Mouse (Mus musculus): ENCODE measurements around the gene Cdk15.

The Cdk15 gene

DNA sequence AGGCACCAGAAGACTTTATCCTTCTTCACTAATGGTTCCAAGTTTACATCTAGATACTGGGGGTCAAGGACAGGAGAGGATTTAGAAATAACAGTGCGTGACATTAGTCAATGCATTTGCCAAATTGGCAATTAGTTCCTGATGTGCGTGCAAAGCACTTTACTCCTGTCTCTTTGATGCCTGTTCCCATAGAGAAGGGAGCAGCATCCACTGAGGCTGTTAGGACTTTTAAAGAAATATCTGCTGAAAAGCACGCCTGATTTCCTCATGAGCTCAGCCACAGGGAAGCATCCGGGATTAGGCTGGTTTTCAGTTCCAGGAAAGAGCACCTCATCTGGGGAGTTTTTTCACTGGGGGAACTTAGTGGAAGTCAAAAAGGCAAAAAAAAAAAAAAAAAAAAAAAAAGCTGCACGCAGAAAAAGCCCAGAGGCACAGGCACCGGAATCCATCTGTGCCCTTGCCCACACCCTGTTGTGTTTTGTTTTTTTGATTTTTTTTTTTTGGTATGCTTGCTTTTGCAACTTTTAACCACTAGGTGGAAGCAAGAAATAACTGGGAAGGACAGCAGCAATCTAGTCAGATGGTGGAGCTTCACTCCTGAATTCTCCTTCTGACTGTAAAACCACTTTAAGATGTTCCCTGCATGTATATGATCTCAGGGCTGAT lies 59.8 kb downstream of the Cdk15 start:
- in situ Hi-C loops (cut with MboI; ENCODE audit: low pct_unique_long_range_greater_than_20kb in 1 of 2, low sequenced_read_pairs in 2 of 2, unreplicated experiment in 1 of 2) = loop anchor here in 1 of 2 experiments (25.0 kb wide), 1 partner anchor 271 kb away; no protein-coding TSS in a partner anchor

GRCm38 (mm10) chr1:59317397-59317796 lies 60.7 kb downstream of the Cdk15 start:
- in situ Hi-C loops (cut with MboI; ENCODE audit: low pct_unique_long_range_greater_than_20kb in 1 of 2, low sequenced_read_pairs in 2 of 2, unreplicated experiment in 1 of 2) = loop anchor here in 1 of 2 experiments (25.0 kb wide), 1 partner anchor 270 kb away; no protein-coding TSS in a partner anchor

DNA sequence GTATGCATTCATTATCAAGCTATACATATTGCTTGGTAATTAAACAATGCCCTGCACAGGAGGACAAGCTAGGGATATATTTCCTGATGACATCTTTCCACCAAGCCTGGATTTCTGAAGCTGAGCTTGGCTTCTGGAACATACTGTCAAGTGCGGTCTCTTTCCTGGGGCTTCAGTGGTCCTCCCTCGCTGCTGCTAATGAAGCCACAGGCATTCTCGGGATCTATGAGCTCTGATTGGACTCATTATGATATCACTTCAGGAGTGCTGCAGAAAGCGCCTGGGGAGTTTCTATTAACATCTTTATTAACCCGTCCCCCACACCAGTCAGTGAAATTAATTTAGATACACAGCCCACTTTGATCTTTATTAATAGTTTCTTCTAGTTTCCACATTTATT lies 62.2 kb downstream of the Cdk15 start:
- in situ Hi-C loops (cut with MboI; ENCODE audit: low pct_unique_long_range_greater_than_20kb in 1 of 2, low sequenced_read_pairs in 2 of 2, unreplicated experiment in 1 of 2) = loop anchor here in 1 of 2 experiments (25.0 kb wide), 1 partner anchor 268 kb away; no protein-coding TSS in a partner anchor

DNA sequence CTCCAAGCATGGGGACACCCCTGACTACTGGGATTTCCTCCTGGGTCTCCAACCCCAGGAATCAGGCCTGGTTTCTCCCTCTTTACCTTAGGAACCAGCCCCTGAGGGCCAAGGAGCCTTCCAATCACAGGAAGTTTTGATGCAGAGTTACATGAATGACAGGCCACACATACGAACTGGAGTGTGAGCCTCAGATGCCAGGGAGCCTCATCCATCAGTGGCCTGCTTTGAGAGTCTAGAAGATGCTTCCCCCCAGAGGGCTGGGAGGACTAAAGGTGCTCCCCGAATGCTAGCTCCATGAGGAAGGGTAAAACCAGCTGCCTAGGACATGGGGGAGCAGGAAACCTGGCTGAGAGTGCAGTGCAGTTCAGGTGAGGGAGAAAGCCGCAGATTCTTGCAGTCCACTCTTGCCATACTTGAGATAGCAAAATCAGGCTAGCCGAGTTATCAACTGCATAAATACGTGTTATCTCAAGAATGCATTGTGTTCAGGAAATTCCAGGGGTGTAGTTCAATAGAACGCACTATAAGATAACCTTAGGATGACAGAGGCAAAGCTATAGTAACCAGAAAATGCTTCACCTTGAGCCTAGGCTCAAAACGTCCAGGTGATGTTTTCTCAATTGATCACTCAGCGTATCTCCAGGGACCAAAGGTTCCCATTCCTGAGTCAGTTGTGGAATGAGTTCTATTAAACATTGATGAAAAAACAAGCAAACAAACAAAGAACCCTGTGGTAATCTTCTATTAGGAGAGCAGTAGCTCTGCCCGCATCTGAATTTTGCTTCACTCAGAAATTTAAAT lies 64.6 kb downstream of the Cdk15 start:
- in situ Hi-C loops (cut with MboI; ENCODE audit: low pct_unique_long_range_greater_than_20kb in 1 of 2, low sequenced_read_pairs in 2 of 2, unreplicated experiment in 1 of 2) = loop anchor here in 1 of 2 experiments (25.0 kb wide), 1 partner anchor 266 kb away; no protein-coding TSS in a partner anchor

DNA sequence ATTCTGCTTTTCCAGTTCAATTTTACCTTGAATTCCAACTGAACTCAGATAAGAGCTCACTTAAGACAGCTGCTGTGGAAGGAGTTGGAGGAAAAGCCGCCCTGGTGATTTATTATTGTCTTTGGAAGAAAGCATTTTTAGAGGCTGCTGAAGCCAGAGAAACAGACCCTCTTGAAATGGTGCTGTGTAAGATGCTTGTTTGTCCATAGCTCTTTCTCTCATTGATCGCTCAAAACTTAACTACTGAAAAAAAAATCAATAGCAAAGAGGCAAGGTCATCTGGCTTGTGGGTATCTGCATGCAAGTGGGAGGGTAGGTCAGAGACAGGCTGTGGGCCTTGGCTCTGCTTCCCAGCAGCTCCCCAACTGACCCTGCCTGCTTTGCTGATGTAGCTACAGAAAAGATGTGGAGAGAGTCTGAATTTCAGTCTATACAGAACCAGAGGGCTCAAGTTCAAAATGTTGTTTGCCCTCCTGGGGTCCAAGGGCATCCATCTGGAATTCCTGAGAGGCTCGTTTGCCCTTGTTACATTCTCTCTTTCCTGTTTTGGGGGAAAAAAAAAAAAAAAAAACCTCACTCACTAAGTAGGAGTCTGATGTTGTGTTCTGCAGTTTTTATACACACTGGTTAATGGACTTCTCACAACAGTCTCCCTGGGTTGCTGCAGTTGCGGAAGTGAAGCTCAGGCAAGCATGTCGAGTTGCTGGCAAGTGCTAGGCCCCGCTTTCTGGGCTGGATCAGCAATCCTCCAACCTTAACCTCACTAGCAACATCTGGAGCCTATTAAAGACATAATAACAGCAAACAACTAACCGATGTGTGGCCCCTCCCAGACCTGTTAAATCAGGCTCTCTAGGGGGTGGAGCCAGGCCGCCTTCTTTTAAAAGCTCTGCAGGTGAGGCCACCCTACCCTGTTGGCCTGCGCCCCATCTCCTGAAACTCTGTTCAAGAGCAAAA lies 65.5 kb downstream of the Cdk15 start:
- in situ Hi-C loops (cut with MboI; ENCODE audit: low pct_unique_long_range_greater_than_20kb in 1 of 2, low sequenced_read_pairs in 2 of 2, unreplicated experiment in 1 of 2) = loop anchor here in 1 of 2 experiments (25.0 kb wide), 1 partner anchor 265 kb away; no protein-coding TSS in a partner anchor

- in situ Hi-C loops (cut with MboI; ENCODE audit: low pct_unique_long_range_greater_than_20kb in 1 of 2, low sequenced_read_pairs in 2 of 2, unreplicated experiment in 1 of 2) = no loop called here
Observed at GRCm38 (mm10) chr1:59326854-59327395, 70.2 kb downstream of the Cdk15 start.

DNA sequence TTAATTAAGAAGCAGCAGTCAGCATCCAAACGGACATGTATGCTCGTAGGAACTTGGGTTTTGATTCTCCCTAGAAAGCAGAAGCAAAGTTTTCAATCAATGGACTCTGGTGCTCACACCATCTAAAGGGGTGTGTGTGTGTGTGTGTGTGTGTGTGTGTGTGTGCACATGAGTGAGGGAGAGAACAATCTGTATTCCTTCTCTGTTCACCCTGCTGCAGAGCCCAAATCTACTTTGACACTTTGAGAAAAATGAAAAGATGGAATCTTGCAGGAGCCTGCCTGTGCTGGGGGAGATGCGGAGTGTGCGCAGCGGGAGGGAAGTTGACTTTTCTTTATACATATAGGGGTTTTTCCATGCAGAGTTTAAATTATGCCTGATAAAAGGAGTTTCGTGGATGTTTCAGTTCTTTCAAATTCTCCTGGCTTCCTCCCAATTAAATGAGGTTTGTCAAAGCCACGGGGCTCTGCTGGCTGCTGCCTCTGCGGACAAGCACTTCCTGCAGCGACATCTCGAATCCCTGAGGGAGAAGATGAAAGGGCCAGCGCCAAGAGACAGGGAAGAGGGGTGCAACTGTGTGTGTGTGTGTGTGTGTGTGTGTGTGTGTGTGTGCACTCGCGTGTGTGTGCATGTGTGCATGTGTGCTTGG lies 76.2 kb downstream of the Cdk15 start:
- in situ Hi-C loops (cut with MboI; ENCODE audit: low pct_unique_long_range_greater_than_20kb in 1 of 2, low sequenced_read_pairs in 2 of 2, unreplicated experiment in 1 of 2) = no loop called here

- in situ Hi-C loops (cut with MboI; ENCODE audit: low pct_unique_long_range_greater_than_20kb in 1 of 2, low sequenced_read_pairs in 2 of 2, unreplicated experiment in 1 of 2) = no loop called here
Observed at GRCm38 (mm10) chr1:59333386-59333759, 76.7 kb downstream of the Cdk15 start.

DNA sequence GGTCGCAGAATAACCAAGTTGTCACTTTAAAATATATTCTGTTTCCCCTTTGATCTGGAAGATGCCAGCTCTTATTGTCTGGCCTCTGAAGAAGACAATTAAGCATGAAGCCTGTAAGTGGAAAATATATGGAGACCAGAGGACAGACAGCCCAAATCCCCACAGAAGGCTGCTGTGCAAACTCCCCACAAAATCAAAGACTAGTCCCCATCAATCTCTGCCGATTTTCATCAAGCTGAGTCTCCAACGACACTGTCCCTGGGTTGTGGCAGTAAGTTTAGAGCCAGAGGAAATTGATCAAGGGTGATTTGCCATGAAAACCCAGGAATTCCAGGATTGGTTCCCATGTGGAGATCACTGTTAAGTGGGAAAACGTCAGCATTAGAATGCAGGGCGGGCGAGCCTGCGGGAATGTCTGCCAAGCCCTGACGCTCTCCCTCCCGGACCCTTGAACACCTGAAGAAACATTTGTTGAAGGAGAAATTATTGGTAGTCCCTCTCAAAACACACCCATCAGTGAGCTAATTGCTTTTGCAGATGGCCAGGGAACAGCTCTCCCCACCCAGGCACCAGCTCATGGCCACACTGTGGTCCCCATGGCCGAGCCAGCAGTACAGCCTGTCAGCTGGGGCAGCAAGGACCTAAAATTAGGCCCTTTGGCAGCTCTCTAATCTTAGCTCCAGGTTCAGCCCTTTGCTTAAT lies 77.3 kb downstream of the Cdk15 start:
- in situ Hi-C loops (cut with MboI; ENCODE audit: low pct_unique_long_range_greater_than_20kb in 1 of 2, low sequenced_read_pairs in 2 of 2, unreplicated experiment in 1 of 2) = no loop called here

GRCm38 (mm10) chr1:59334562-59334890 lies 77.8 kb downstream of the Cdk15 start:
- in situ Hi-C loops (cut with MboI; ENCODE audit: low pct_unique_long_range_greater_than_20kb in 1 of 2, low sequenced_read_pairs in 2 of 2, unreplicated experiment in 1 of 2) = no loop called here

- in situ Hi-C loops (cut with MboI; ENCODE audit: low pct_unique_long_range_greater_than_20kb in 1 of 2, low sequenced_read_pairs in 2 of 2, unreplicated experiment in 1 of 2) = no loop called here
Observed at GRCm38 (mm10) chr1:59336256-59336655, 79.5 kb downstream of the Cdk15 start.

DNA sequence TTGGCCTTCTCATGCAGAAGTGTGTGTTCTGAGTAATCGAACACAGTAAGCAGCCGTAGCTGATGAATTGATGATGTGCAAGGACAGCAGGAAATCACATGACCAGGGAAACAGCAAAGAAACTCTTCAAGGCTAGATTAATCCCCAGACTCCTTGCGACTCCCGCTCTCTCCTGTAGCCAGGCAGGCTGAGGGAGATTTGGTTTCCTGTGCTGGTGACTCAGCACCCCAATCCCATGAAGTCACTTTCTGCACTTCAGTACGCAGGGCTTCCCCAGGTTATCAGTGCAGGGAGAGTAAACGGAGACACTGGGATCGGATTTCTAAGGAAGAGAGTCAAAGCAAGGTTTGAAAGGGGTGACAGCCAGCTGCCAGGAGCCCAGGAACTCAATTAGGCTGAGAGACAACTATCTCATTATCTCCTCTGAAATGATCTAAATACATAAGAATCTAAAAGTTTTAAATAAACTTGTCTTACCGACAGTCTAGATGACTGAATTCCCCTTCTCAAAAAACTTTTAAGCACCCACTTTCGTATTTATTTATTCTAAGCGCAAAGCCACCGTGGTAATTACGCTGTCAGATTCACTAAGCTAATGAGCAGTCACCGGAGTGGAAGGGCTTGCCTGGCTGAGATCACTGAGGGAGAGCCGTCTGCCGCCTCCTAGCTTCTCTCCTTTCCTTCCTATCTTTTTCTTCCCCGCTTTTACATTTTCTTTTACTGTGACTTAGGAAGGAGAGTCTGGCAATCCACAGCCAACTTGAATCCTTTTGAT lies 84.3 kb downstream of the Cdk15 start:
- in situ Hi-C loops (cut with MboI; ENCODE audit: low pct_unique_long_range_greater_than_20kb in 1 of 2, low sequenced_read_pairs in 2 of 2, unreplicated experiment in 1 of 2) = no loop called here

DNA sequence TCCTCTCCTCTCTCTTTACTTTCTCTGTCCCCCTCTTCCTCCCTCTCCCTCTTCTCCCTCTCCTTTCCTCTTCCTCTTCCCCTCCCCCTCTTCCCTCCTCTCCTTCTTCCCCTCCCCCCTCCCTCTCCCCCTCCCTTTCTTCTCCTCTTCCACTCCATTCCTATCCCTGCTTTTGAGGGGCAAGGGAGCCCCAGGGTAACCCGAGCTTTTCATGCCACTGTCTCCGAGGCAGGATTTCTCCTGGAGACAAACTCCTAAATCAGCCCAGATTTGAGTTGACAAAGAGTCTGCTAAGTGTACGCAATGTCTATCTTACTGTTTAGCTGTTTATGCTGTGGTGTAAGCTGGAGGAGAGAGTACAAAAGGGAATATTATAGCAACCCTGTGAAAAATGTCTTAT lies 85.0 kb downstream of the Cdk15 start:
- in situ Hi-C loops (cut with MboI; ENCODE audit: low pct_unique_long_range_greater_than_20kb in 1 of 2, low sequenced_read_pairs in 2 of 2, unreplicated experiment in 1 of 2) = no loop called here

- in situ Hi-C loops (cut with MboI; ENCODE audit: low pct_unique_long_range_greater_than_20kb in 1 of 2, low sequenced_read_pairs in 2 of 2, unreplicated experiment in 1 of 2) = no loop called here
Observed at GRCm38 (mm10) chr1:59342146-59342545, 85.4 kb downstream of the Cdk15 start.

DNA sequence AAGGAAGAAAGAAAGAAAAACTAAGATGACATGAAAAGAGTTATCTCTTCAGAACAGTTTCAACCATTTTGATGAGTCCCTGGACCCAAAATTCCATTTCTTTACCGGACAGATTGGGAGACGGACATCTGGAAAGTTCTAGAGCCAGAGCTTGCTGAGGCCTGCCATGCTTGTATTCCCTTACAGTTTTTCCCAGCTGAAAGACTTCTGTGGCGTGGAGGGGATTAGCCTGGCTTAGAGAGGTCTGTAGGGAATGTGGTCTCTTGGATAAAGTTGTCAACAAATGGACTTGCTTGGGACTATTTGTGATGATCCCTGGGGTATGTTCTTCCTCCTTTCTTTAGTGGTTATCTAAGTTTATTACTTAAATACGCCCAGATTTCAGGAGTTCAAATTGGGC lies 96.0 kb downstream of the Cdk15 start:
- in situ Hi-C loops (cut with MboI; ENCODE audit: low pct_unique_long_range_greater_than_20kb in 1 of 2, low sequenced_read_pairs in 2 of 2, unreplicated experiment in 1 of 2) = no loop called here

GRCm38 (mm10) chr1:59355440-59355839 lies 98.7 kb downstream of the Cdk15 start:
- in situ Hi-C loops (cut with MboI; ENCODE audit: low pct_unique_long_range_greater_than_20kb in 1 of 2, low sequenced_read_pairs in 2 of 2, unreplicated experiment in 1 of 2) = no loop called here

- in situ Hi-C loops (cut with MboI; ENCODE audit: low pct_unique_long_range_greater_than_20kb in 1 of 2, low sequenced_read_pairs in 2 of 2, unreplicated experiment in 1 of 2) = no loop called here
Observed at GRCm38 (mm10) chr1:59359136-59359535, 102.4 kb downstream of the Cdk15 start.
